Mouse (Mus musculus) heart, embryonic 15.5 days (tissue): ENCODE measurements at regions not wholly inside any gene's neighbourhood (a gene's known extent, or its start where the extent isn't known, plus 50 kb on each side); places are given as distances from the start of the nearest gene placed in this dataset.
"Not testable (repeated sequence)": the region's sequence is repeated elsewhere in the genome, so short reads cannot be mapped to it uniquely, and the experiment has no call there.

ENCODE experiments used
- ATAC-seq: fragments of 200-750 bp; cut with Nextera tagmentation; replicated peaks from 2 replicates; pipeline ENCODE4 v1.8.0; 2017; ENCODE audit warnings: low read depth, moderate TSS enrichment; ENCODE audit not compliant: insufficient number of reproducible peaks, insufficient read depth, low FRiP score
- H3K27ac ChIP-seq: fragments of 300-500 bp; sonication (generic); 2 replicates; pipeline ENCODE4 v1.5.1; 2015; ENCODE audit warnings: mild to moderate bottlenecking, inconsistent platforms
- H3K27me3 ChIP-seq: fragments of 300-500 bp; sonication (generic); 2 replicates; pipeline ENCODE4 v1.6.1; 2015; ENCODE audit warnings: inconsistent platforms
- H3K36me3 ChIP-seq: fragments of 300-500 bp; sonication (generic); 2 replicates; pipeline ENCODE4 v1.6.1; 2015; ENCODE audit warnings: mild to moderate bottlenecking, inconsistent platforms
- H3K4me1 ChIP-seq: fragments of 300-500 bp; sonication (generic); replicated peaks from 2 replicates; pipeline ENCODE4 v1.6.1; 2015; ENCODE audit warnings: inconsistent platforms
- H3K4me2 ChIP-seq: fragments of 300-500 bp; sonication (generic); 2 replicates; pipeline ENCODE4 v1.6.1; 2015; ENCODE audit warnings: inconsistent platforms, mild to moderate bottlenecking, moderate library complexity
- H3K4me3 ChIP-seq: fragments of 300-500 bp; sonication (generic); 2 replicates; pipeline ENCODE4 v1.5.1; 2015; ENCODE audit warnings: mild to moderate bottlenecking, inconsistent platforms
- H3K9ac ChIP-seq: fragments of 300-500 bp; sonication (generic); 2 replicates; pipeline ENCODE4 v1.6.1; 2015; ENCODE audit warnings: mild to moderate bottlenecking, inconsistent platforms
- H3K9me3 ChIP-seq: fragments of 300-500 bp; sonication (generic); replicated peaks from 2 replicates; pipeline ENCODE4 v1.6.1; 2016; ENCODE audit warnings: inconsistent platforms
- WGBS: fragments of 180-500 bp; shearing (Covaris S2); methylation state at CpG from one replicate; pipeline ENCODE4 v1.1.7; 2015; ENCODE audit warnings: mixed read lengths; 5-methylcytosine and 5-hydroxymethylcytosine counted together

DNA sequence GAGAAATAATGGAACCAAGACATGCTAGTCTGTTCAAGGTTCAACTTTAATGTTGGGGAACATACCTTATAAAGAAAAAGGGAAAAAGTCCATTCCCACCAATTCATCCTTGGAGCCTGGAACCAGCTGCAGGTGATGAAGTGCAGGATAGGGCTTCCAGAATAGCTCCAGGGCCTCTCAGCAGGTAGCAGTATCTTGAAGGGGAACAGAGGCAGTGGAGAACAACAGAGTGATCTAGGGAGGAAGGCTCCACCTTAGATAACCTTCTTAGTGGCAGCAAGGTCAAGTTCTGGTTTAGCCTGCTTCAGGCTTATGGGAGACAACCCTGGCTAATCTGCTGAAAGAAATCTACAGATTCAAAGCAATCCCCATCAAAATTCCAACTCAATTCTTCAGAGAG is 161.8 kb upstream of the Ngly1 start:
- not testable (repeated sequence) for ATAC-seq, H3K9me3 ChIP-seq, H3K9ac ChIP-seq, H3K36me3 ChIP-seq, H3K4me1 ChIP-seq, H3K27me3 ChIP-seq, H3K27ac ChIP-seq, H3K4me2 ChIP-seq, H3K4me3 ChIP-seq

DNA sequence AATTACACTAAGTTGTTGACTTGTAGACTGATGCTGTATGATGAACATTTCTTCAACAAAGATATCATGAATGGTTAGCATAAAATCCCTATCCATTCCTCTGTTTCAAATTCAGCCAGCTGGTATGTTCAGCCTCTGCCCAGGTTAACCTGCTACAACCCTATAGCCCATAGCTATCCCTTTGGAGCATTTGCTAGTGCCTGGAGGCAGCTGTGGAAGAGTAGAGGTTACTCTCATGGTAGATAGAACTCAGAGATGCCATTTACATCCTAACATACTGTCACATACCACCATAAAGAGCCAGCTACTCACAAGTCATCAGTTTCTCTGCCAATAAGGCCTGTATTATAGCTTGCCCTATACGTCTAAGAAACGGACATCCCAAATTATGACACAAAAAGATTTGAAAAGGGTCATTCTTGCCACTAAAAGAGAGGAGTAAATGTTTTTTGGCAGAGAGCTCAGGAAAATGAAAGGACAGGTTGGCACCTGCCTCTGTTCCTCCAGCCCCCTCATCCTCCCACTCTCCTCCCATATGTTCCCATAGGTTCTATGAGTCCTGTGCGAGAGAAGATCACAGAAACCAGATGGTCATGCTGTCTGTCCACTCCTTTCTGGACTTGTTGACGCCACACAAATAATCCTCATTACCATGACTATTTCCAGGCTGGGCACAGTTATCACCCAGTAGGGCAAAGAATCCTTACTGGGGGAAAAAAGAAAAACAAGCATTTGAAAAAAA is 156.5 kb upstream of the Ngly1 start:
- no peak overlapping the region for H3K4me3 ChIP-seq
- no peak overlapping the region for H3K27ac ChIP-seq
- H3K9me3 ChIP-seq, result no peaks in the 10 kb centered on the region
- no peaks in the 10 kb centered on the region for H3K36me3 ChIP-seq
- H3K4me2 ChIP-seq, result no peak overlapping the region
- no peak overlapping the region for H3K9ac ChIP-seq
- no peaks in the 10 kb centered on the region for H3K27me3 ChIP-seq
- no peaks in the 10 kb centered on the region for H3K4me1 ChIP-seq
- ATAC-seq, result no peak
- 77% methylated on average over 4 of the region's 4 CpGs for WGBS

DNA sequence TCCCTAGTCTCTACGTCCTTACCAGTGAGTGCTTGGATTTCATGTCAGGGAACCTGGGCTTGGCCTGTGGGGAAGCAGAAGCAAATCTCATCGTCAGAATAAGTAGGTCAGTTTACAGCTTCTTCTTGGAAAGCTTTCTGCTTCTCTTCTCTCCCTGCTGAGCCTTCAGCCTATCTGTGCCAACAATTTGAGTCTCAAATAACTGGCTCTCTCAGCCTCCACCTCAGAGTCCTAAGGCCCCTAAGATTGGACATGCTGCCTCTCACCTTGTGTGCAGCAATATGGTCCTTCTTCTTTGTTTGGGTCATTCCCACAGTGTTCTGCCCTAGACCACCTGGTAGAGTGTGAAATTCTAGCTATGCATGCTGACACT is 156.0 kb upstream of the Ngly1 start:
- Histone ChIP-seq H3K36me3 (no peaks in the 10 kb centered on the region), H3K4me2 (no peak overlapping the region), H3K4me3 (no peak overlapping the region), H3K9ac (no peak overlapping the region), H3K27me3 (no peaks in the 10 kb centered on the region), H3K27ac (no peak overlapping the region), H3K4me1 (no peaks in the 10 kb centered on the region), H3K9me3 (no peaks in the 10 kb centered on the region)
- 52% methylated on average over 2 of the region's 2 CpGs for WGBS
- no peak for ATAC-seq

DNA sequence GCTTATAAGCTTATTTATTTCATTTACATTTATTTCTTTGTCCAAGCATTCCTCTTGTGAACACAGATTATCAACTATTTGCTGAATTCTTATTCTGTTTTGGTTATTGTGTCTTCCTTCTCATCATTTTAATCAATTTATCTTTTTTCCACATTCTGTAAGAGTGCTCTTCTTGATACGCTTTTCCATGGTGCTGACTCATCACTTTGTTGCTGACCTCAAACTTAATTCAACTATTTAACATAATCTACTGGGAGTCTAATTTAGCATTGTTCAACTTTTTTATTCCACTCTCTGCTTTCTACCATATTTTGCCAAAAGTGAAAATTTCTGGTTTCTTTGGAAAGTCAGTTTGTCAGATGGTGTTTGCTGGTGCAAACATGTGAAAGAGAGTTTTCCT is 139.7 kb upstream of the Ngly1 start:
- H3K36me3 ChIP-seq, result no peaks in the 10 kb centered on the region
- H3K4me3 ChIP-seq, result no peak overlapping the region
- H3K27me3 ChIP-seq, result no peaks in the 10 kb centered on the region
- no peak for ATAC-seq
- H3K4me1 ChIP-seq, result no peaks in the 10 kb centered on the region
- no peak overlapping the region for H3K4me2 ChIP-seq
- no peak overlapping the region for H3K9ac ChIP-seq
- WGBS, result 75% methylated on average over 1 of the region's 1 CpGs
- no peak overlapping the region for H3K27ac ChIP-seq
- no peaks in the 10 kb centered on the region for H3K9me3 ChIP-seq

DNA sequence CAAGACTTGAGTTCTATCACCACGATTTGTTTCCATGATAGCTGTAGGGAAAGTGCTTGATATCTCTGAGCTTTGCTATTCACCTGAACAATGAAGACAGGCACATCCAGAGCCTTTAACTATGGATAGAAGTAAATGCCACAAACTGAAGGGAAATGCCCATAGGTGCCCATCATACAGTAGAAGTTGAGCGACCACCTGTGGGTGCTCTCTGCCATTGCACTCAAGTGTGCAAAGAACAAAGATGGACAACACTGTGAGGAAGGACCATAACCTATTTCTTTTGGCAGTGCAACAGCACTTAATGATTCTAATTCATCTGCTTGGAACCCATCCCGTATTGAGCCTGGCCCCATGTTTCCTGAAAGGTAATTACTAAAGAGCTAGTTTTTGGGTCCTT is 116.4 kb upstream of the Ngly1 start:
- H3K27me3 ChIP-seq, result no peaks in the 10 kb centered on the region
- ATAC-seq, result no peak
- H3K36me3 ChIP-seq, result no peaks in the 10 kb centered on the region
- WGBS, result 82% methylated on average over 3 of the region's 3 CpGs
- no peak overlapping the region for H3K27ac ChIP-seq
- no peaks in the 10 kb centered on the region for H3K4me1 ChIP-seq
- no peak overlapping the region for H3K4me2 ChIP-seq
- no peaks in the 10 kb centered on the region for H3K9me3 ChIP-seq
- no peak overlapping the region for H3K4me3 ChIP-seq
- H3K9ac ChIP-seq, result no peak overlapping the region

DNA sequence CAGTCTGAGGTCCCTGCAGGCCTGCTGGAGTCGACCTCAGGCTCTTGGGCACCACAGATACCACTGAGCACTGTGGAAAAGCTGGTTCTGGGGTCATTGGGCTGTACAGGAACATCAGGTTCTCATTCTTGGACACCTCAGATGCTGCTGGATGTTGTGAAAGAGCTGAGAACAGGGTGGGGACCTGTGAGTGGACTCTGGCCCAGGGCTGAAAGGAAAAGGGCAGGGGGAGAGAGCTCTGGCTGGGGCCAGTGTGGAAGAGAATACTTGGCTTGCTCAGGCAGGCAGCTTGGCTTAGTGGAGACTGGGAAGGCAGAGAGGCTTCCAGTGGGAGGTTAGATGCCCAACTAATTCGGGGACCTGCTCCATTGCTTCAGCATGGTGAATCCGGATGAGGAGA is 115.7 kb upstream of the Ngly1 start:
- H3K9ac ChIP-seq, result no peak overlapping the region
- H3K27ac ChIP-seq, result no peak overlapping the region
- no peaks in the 10 kb centered on the region for H3K4me1 ChIP-seq
- WGBS, result 63% methylated on average over 3 of the region's 3 CpGs
- no peaks in the 10 kb centered on the region for H3K27me3 ChIP-seq
- no peak overlapping the region for H3K4me3 ChIP-seq
- H3K4me2 ChIP-seq, result no peak overlapping the region
- H3K36me3 ChIP-seq, result no peaks in the 10 kb centered on the region
- H3K9me3 ChIP-seq, result no peaks in the 10 kb centered on the region
- ATAC-seq, result no peak

DNA sequence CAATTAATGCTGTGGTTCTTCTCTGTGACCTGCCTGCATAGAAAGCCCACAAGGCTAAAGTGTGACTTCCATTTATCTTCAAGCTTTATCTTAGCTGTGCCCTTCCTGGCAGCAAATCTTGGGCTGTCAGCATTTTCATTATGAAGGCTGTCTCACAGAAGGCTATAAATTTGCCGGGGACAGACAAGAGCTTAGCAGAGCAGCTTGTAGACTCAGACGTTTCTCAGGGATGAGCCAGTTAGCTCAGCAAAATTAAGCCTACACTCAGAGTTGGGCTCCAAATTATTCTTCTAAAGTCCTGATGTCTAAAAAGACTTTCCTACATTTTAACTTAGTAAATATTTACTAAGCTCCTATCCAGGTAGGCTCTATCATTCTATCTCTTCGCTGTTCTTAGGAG is 112.9 kb upstream of the Ngly1 start:
- Histone ChIP-seq H3K4me2 (no peak overlapping the region), H3K9ac (no peak overlapping the region), H3K27ac (no peak overlapping the region), H3K9me3 (no peaks in the 10 kb centered on the region), H3K36me3 (no peaks in the 10 kb centered on the region), H3K4me3 (no peak overlapping the region), H3K4me1 (no peaks in the 10 kb centered on the region), H3K27me3 (no peaks in the 10 kb centered on the region)
- no peak for ATAC-seq
- WGBS, result 66% methylated on average over 3 of the region's 3 CpGs

DNA sequence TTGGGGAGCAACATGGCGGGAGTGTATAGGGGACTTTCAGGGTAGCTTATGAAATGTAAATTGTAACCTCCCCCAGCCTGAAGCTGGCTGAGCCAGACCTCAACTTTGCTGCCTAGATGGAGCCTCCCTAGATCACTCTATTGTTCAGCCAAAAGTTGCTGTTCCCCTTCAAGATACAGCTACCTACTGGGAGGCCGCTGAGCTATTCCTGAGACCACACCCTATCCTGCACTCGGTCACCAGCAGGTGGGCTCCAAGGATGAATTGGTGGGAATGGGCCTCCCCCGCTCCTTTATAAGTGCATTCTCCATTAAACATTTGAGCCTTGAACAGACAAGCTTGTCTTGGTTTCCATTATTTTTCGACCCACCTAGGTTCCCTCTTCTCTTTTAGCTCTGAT is 104.8 kb upstream of the Ngly1 start:
- H3K4me3 ChIP-seq, result no peak overlapping the region
- H3K9me3 ChIP-seq, result no peaks in the 10 kb centered on the region
- no peak overlapping the region for H3K4me2 ChIP-seq
- H3K36me3 ChIP-seq, result no peaks in the 10 kb centered on the region
- no peak overlapping the region for H3K9ac ChIP-seq
- no peaks in the 10 kb centered on the region for H3K4me1 ChIP-seq
- ATAC-seq, result no peak
- WGBS, result 74% methylated on average over 5 of the region's 5 CpGs
- no peaks in the 10 kb centered on the region for H3K27me3 ChIP-seq
- no peak overlapping the region for H3K27ac ChIP-seq

DNA sequence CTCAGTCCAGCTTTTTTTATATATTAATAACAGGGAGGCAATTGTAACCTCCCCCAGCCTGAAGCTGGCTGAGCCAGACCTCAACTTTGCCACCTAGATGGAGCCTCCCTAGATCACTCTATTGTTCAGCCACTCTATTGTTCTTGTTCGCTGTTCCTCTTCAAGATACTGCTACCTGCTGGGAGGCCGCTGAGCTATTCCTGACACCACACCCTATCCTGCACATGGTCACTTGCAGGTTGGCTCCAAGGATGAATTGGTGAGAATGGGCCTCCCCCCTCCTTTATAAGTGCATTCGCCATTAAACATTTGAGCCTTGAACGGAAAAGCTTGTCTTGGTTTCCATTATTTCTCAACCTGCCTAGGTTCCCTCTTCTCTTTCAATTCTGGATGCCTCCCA is 102.3 kb upstream of the Ngly1 start:
- Histone ChIP-seq H3K4me2 (no peak overlapping the region), H3K4me3 (no peak overlapping the region), H3K27me3 (no peaks in the 10 kb centered on the region), H3K36me3 (no peaks in the 10 kb centered on the region), H3K27ac (no peak overlapping the region), H3K4me1 (no peaks in the 10 kb centered on the region), H3K9me3 (no peaks in the 10 kb centered on the region), H3K9ac (no peak overlapping the region)
- 70% methylated on average over 4 of the region's 4 CpGs for WGBS
- no peak for ATAC-seq

DNA sequence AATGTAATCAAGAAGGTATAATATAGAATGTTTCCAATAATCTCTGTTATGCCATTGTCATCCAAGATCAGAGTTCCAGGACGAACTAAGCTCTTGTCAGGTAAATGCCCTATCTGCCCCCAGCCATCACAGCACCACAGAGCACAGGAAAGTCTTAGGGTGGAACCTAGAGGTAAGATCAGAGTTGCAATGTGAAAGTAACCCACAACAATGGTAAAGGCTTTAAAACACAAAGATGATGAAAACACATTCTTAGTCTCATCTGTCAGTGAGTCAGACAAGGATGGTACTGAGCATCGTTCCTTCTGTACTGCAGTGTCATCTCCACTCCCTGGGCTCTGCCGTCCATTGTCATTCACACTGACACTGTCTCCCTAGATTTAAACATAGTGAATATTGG is 97.3 kb upstream of the Ngly1 start:
- Histone ChIP-seq H3K4me1 (no peaks in the 10 kb centered on the region), H3K27me3 (no peaks in the 10 kb centered on the region), H3K9ac (no peak overlapping the region), H3K4me2 (no peak overlapping the region), H3K4me3 (no peak overlapping the region), H3K36me3 (no peaks in the 10 kb centered on the region), H3K9me3 (no peaks in the 10 kb centered on the region), H3K27ac (no peak overlapping the region)
- ATAC-seq, result no peak
- WGBS, result 79% methylated on average over 3 of the region's 3 CpGs

DNA sequence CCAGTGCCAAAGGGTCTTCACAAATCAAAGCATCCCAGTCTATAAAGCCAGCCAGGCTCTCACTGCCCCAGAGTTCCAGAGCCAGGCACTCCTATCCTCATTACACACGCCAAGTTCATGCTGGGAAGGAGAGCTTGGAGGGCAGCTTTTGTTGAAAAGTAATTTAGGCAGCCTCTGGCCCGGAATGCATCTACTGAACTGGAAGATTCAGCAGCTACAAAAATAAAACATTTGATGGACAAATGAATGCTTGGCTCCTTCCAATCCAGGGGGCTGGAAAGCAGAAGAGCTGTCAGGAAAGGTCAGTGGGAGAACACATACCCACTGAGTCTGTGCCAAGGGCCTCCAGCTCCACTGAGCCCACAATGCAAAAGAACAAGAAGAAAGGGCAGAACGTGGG is 96.4 kb upstream of the Ngly1 start:
- WGBS, result 51% methylated on average over 3 of the region's 3 CpGs
- no peak overlapping the region for H3K4me2 ChIP-seq
- no peaks in the 10 kb centered on the region for H3K27me3 ChIP-seq
- H3K9ac ChIP-seq, result no peak overlapping the region
- no peaks in the 10 kb centered on the region for H3K9me3 ChIP-seq
- H3K36me3 ChIP-seq, result no peaks in the 10 kb centered on the region
- H3K4me1 ChIP-seq, result no peaks in the 10 kb centered on the region
- no peak for ATAC-seq
- no peak overlapping the region for H3K27ac ChIP-seq
- no peak overlapping the region for H3K4me3 ChIP-seq

DNA sequence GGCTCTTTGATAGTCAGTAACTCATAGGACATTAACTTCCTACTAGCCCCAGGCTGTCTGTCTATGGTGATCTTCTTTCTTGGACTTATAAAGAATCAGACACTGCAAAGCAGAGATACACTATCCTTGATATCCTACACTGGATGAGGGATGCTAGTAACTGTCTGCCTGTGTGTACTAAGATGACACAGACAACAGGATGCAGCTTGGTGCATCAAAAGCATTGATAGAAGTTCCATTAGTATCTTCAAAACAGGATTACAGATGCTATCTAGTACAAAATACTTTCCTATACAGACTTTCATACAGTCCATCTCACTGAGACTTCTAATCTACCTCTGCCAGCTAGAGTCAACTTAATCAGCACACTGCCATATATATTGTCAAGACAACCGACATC is 94.0 kb upstream of the Ngly1 start:
- 57% methylated on average over 1 of the region's 1 CpGs for WGBS
- Histone ChIP-seq H3K27me3 (no peaks in the 10 kb centered on the region), H3K27ac (no peak overlapping the region), H3K4me2 (no peak overlapping the region), H3K4me3 (no peak overlapping the region), H3K4me1 (no peaks in the 10 kb centered on the region), H3K9ac (no peak overlapping the region), H3K36me3 (no peaks in the 10 kb centered on the region), H3K9me3 (no peaks in the 10 kb centered on the region)
- no peak for ATAC-seq
